1 mouse cellular context compared by ENCODE assay signal in the genomic region with DNA sequence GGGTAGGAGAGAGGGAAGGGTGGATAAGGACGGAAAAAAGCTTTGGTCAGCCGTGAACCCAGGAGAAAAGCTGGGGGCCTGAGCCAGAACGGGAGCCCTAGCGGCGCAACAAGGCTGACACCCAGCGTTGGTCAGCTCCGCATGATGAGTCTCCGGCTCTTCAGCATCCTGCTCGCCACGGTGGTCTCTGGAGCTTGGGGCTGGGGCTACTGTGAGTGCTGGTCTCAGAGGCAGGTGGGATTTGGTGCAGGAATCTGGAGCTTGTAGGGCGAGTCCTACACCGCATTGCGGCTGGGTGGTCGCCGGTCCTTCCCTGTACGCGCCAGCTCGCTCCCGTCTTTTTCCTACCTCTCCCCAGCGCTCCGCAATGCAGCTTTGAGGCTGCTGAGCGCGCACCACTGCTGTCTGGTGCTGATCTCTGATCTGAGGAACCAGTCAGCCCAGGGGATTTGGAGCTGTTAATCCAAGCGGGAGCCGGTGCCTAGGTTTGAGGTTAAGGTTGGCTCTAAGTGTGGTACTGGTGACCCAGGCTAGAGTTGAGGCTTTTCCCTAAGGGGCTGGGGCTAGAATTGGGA.
TF ChIP-seq lines count a peak whose summit lies in the region.

No protein-coding gene starts in this region.

TF ChIP-seq in CH12.LX, 34 proteins besides CTCF, POLR2A, EP300 and RAD21 (continued from another document):
- no peak for TF ChIP-seq NRF1 (IDR thresholded peaks at IDR 0.05; ENCODE audit: low read depth, low read length)
- TF ChIP-seq CHD2 (IDR thresholded peaks at IDR 0.05; ENCODE audit: low read length): no peak
- peak; percentile 47; the same call in 1 of the 2 replicates for TF ChIP-seq BHLHE40 (IDR thresholded peaks at IDR 0.05; ENCODE audit: low read depth, low read length)
- TF ChIP-seq USF2 (conservative IDR thresholded peaks at IDR 0.05; ENCODE audit: low read depth, low read length): no peak
- TF ChIP-seq MXI1 (IDR thresholded peaks at IDR 0.05; ENCODE audit: low read depth, low read length): peak; percentile 76; the same call in 1 of the 2 replicates
- TF ChIP-seq E2F4 (IDR thresholded peaks at IDR 0.05; ENCODE audit: insufficient replicate concordance, low read depth, low read length): no peak
- peak; percentile 52; the same call in 1 of the 2 replicates for TF ChIP-seq MAZ (IDR thresholded peaks at IDR 0.05; ENCODE audit: low read depth, low read length)
- TF ChIP-seq MAX (IDR thresholded peaks at IDR 0.05; ENCODE audit: low read length): 0 out of 2 replicates have a peak, but pooled peaks have one; percentile 29
- TF ChIP-seq MAFK (IDR thresholded peaks at IDR 0.05; ENCODE audit: insufficient replicate concordance, low read length): no peak
- no peak; the same call in 1 of the 2 replicates for TF ChIP-seq TBP (conservative IDR thresholded peaks at IDR 0.05; ENCODE audit: low read depth, low read length)
- TF ChIP-seq POLR2AphosphoS2 (IDR thresholded peaks at IDR 0.05; ENCODE audit: low read depth, low read length): no peak
- 0 out of 2 replicates have a peak, but pooled peaks have one; percentile 13 for TF ChIP-seq TCF12 (IDR thresholded peaks at IDR 0.05; ENCODE audit: low read depth, low read length)
- TF ChIP-seq MYC (IDR thresholded peaks at IDR 0.05; ENCODE audit: low read depth, low read length): peak; percentile 88
- TF ChIP-seq MEF2A (IDR thresholded peaks at IDR 0.05; ENCODE audit: borderline replicate concordance, low read depth, low read length): 0 out of 2 replicates have a peak, but pooled peaks have one; percentile 8
- TF ChIP-seq SIN3A (IDR thresholded peaks at IDR 0.05; ENCODE audit: low read length): peak; percentile 87
- peak; percentile 49; the same call in 1 of the 2 replicates for TF ChIP-seq NELFE (IDR thresholded peaks at IDR 0.05; ENCODE audit: low read depth, low read length)
- TF ChIP-seq JUN (IDR thresholded peaks at IDR 0.05; ENCODE audit: insufficient read depth, low read depth, low read length): no peak
- TF ChIP-seq SMC3 (IDR thresholded peaks at IDR 0.05; ENCODE audit: low read depth, low read length): peak; percentile 36
